Mouse (Mus musculus) erythroblast, embryonic 14.5 days (primary cell): ENCODE data around the gene Wnt7b.

Source experiments
- GATA1 ChIP-seq: IDR thresholded peaks from 2 replicates; pipeline ENCODE4 v1.6.1; 2012; ENCODE audit warnings: low read length, inconsistent platforms, mixed read lengths
- TAL1 ChIP-seq: IDR thresholded peaks from 3 replicates; pipeline ENCODE4 v1.6.1; 2012; ENCODE audit warnings: low read length, inconsistent platforms, mixed read lengths

- no peak for TF ChIP-seq GATA1
- no peak for TF ChIP-seq TAL1
These were observed 28.9 kb downstream of the Wnt7b start for GRCm38 (mm10) chr15:85553421-85553820.
